Mouse (Mus musculus) C2C12 (cell line): Measurements from ENCODE around the gene Stap2.

Experiments
- CTCF ChIP-seq: IDR thresholded peaks from one replicate; pipeline ENCODE4 v1.5.1; 2011; ENCODE audit not compliant: control insufficient read depth, insufficient read depth, insufficient read length
- FOSL1 ChIP-seq: IDR thresholded peaks from one replicate; pipeline ENCODE4 v1.8.0; 2011; ENCODE audit warnings: mild to moderate bottlenecking, low read length; ENCODE audit not compliant: poor library complexity, insufficient read depth, severe bottlenecking
- MAX ChIP-seq: IDR thresholded peaks from one replicate; pipeline ENCODE4 v1.6.1; 2011; ENCODE audit warnings: mild to moderate bottlenecking, control low read depth
- MYOD1 ChIP-seq: IDR thresholded peaks from one replicate; pipeline ENCODE4 v1.6.1; 2011; ENCODE audit warnings: low read depth; ENCODE audit not compliant: control insufficient read depth, insufficient read length
- USF1 ChIP-seq: IDR thresholded peaks from one replicate; pipeline ENCODE4 v1.6.1; 2011; ENCODE audit warnings: low read depth, mild to moderate bottlenecking, control low read depth, moderate library complexity

GRCm38 (mm10) chr17:55952041-55952440 lies 53.3 kb downstream of the Stap2 start:
- TF ChIP-seq MYOD1 (no peak), CTCF (no peak), FOSL1 (no peak), MAX (no peak), USF1 (no peak)
